Mouse (Mus musculus): ENCODE measurements around the gene Kat2a. TPM values are rescaled to one million over a fixed set of nuclear protein-coding genes. Genes with fewer than 3 reads are reported as not detected.

Kat2a gene
- polyA plus RNA-seq (2014; fragmentation: Nextera tagmentation; extraction: Ambion mirVana) = 44.4 and 57.2 TPM in 2 replicates

- Histone ChIP-seq H3K36me3 (ENCODE audit: control insufficient read depth, insufficient read depth, low read length) (peaks cover 11% of the 10 kb centered on the region), H3K9me3 (ENCODE audit: control insufficient read depth, low read length) (no peaks in the 10 kb centered on the region), H3K4me2 (peak within 1 kb of the TSS; percentile 71), H3K4me1 (ENCODE audit: control insufficient read depth, insufficient read depth, low read length) (peaks cover 17% of the 10 kb centered on the region), H3K9ac (ENCODE audit: low read length) (peak within 1 kb of the TSS; percentile 96), H3K27ac (ENCODE audit: low read depth, low read length) (peak within 1 kb of the TSS; percentile 46; the same call in 1 of the 2 replicates), H3K4me3 (ENCODE audit: low read depth, low read length) (peak within 1 kb of the TSS; percentile 91), H3K27me3 (ENCODE audit: control insufficient read depth, insufficient read depth, low read length) (no peaks in the 10 kb centered on the region)
- 3% methylated on average over 48 of the region's 48 CpGs for WGBS
- peak; percentile 90 for ATAC-seq (ENCODE audit: low FRiP score)
- DNase-seq (ENCODE audit: low spot score, missing footprints) = peak; percentile 97
These were observed at the start of gene Kat2a for GRCm38 (mm10) chr11:100711783-100712615. Kat2a (minus strand) TSS chr11:100712465.

- Histone ChIP-seq H3K4me1 (ENCODE audit: control insufficient read depth, insufficient read depth, low read length) (peaks cover 13% of the 10 kb centered on the region), H3K4me2 (peak overlapping the region; percentile 61), H3K27ac (ENCODE audit: low read depth, low read length) (no peak overlapping the region; the same call in 1 of the 2 replicates), H3K9me3 (ENCODE audit: control insufficient read depth, low read length) (no peaks in the 10 kb centered on the region), H3K4me3 (ENCODE audit: low read depth, low read length) (peak overlapping the region; percentile 31), H3K9ac (ENCODE audit: low read length) (peak overlapping the region; percentile 56), H3K36me3 (ENCODE audit: control insufficient read depth, insufficient read depth, low read length) (no peaks in the 10 kb centered on the region), H3K27me3 (ENCODE audit: control insufficient read depth, insufficient read depth, low read length) (peaks cover 11% of the 10 kb centered on the region)
- WGBS = under 1% methylated on average over 27 of the region's 27 CpGs
- ATAC-seq (ENCODE audit: low FRiP score) = peak; percentile 75
- peak; percentile 99 for DNase-seq (ENCODE audit: low spot score, missing footprints)
These were observed 49.3 kb upstream of the Kat2a start for GRCm38 (mm10) chr11:100761547-100762045.

- Histone ChIP-seq H3K27ac (ENCODE audit: low read depth, low read length) (peak within 1 kb of the TSS; percentile 20; the same call in 1 of the 2 replicates), H3K36me3 (ENCODE audit: control insufficient read depth, insufficient read depth, low read length) (no peaks in the 10 kb centered on the region), H3K4me3 (ENCODE audit: low read depth, low read length) (peak within 1 kb of the TSS; percentile 35), H3K4me1 (ENCODE audit: control insufficient read depth, insufficient read depth, low read length) (peaks cover 13% of the 10 kb centered on the region), H3K9ac (ENCODE audit: low read length) (peak within 1 kb of the TSS; percentile 65), H3K4me2 (peak within 1 kb of the TSS; percentile 53), H3K9me3 (ENCODE audit: control insufficient read depth, low read length) (no peaks in the 10 kb centered on the region), H3K27me3 (ENCODE audit: control insufficient read depth, insufficient read depth, low read length) (peaks cover 11% of the 10 kb centered on the region)
- DNase-seq (ENCODE audit: low spot score, missing footprints) = peak; percentile 87
- WGBS = under 1% methylated on average over 46 of the region's 51 CpGs
- peak; percentile 52; the same call in 1 of the 2 replicates for ATAC-seq (ENCODE audit: low FRiP score)
These were observed 47.5 kb upstream of the Kat2a start, which contains the start of gene Kcnh4 for GRCm38 (mm10) chr11:100759611-100760233. Kcnh4 (minus strand) TSS chr11:100759942.

- peak overlapping the region; percentile 20; the same call in 1 of the 2 replicates for H3K27ac ChIP-seq (ENCODE audit: low read depth, low read length)
- under 1% methylated on average over 35 of the region's 35 CpGs for WGBS
- ATAC-seq (ENCODE audit: low FRiP score) (peak; percentile 60), DNase-seq (ENCODE audit: low spot score, missing footprints) (peak; percentile 96)
- peaks cover 13% of the 10 kb centered on the region for H3K4me1 ChIP-seq (ENCODE audit: control insufficient read depth, insufficient read depth, low read length)
- peak overlapping the region; percentile 53 for H3K4me2 ChIP-seq
- H3K36me3 ChIP-seq (ENCODE audit: control insufficient read depth, insufficient read depth, low read length) = no peaks in the 10 kb centered on the region
- peaks cover 11% of the 10 kb centered on the region for H3K27me3 ChIP-seq (ENCODE audit: control insufficient read depth, insufficient read depth, low read length)
- H3K9ac ChIP-seq (ENCODE audit: low read length) = peak overlapping the region; percentile 65
- H3K4me3 ChIP-seq (ENCODE audit: low read depth, low read length) = peak overlapping the region; percentile 35
- no peaks in the 10 kb centered on the region for H3K9me3 ChIP-seq (ENCODE audit: control insufficient read depth, low read length)
These were observed 46.7 kb upstream of the Kat2a start for GRCm38 (mm10) chr11:100758707-100759610.

- Histone ChIP-seq H3K9ac (ENCODE audit: low read length) (no peak overlapping the region), H3K9me3 (ENCODE audit: control insufficient read depth, low read length) (no peaks in the 10 kb centered on the region), H3K27ac (ENCODE audit: low read depth, low read length) (no peak overlapping the region), H3K36me3 (ENCODE audit: control insufficient read depth, insufficient read depth, low read length) (no peaks in the 10 kb centered on the region), H3K4me2 (no peak overlapping the region), H3K4me1 (ENCODE audit: control insufficient read depth, insufficient read depth, low read length) (peaks cover 13% of the 10 kb centered on the region), H3K27me3 (ENCODE audit: control insufficient read depth, insufficient read depth, low read length) (peaks cover 11% of the 10 kb centered on the region), H3K4me3 (ENCODE audit: low read depth, low read length) (no peak overlapping the region)
- DNase-seq (ENCODE audit: low spot score, missing footprints) = no peak
- 89% methylated on average over 12 of the region's 12 CpGs for WGBS
- no peak for ATAC-seq (ENCODE audit: low FRiP score)
These were observed 45.3 kb upstream of the Kat2a start for GRCm38 (mm10) chr11:100757566-100757965.

GRCm38 (mm10) chr11:100756476-100756875 lies 44.2 kb upstream of the Kat2a start:
- DNase-seq (ENCODE audit: low spot score, missing footprints) (no peak), ATAC-seq (ENCODE audit: low FRiP score) (no peak)
- Histone ChIP-seq H3K4me1 (ENCODE audit: control insufficient read depth, insufficient read depth, low read length) (peaks cover 13% of the 10 kb centered on the region), H3K9ac (ENCODE audit: low read length) (no peak overlapping the region), H3K27ac (ENCODE audit: low read depth, low read length) (no peak overlapping the region), H3K27me3 (ENCODE audit: control insufficient read depth, insufficient read depth, low read length) (peaks cover 11% of the 10 kb centered on the region), H3K4me2 (no peak overlapping the region), H3K4me3 (ENCODE audit: low read depth, low read length) (no peak overlapping the region), H3K9me3 (ENCODE audit: control insufficient read depth, low read length) (no peaks in the 10 kb centered on the region), H3K36me3 (ENCODE audit: control insufficient read depth, insufficient read depth, low read length) (no peaks in the 10 kb centered on the region)
- 66% methylated on average over 6 of the region's 6 CpGs for WGBS

- peaks cover 8% of the 10 kb centered on the region for H3K27me3 ChIP-seq (ENCODE audit: control insufficient read depth, insufficient read depth, low read length)
- no peak overlapping the region for H3K9ac ChIP-seq (ENCODE audit: low read length)
- no peak overlapping the region for H3K4me2 ChIP-seq
- ATAC-seq (ENCODE audit: low FRiP score) (no peak), DNase-seq (ENCODE audit: low spot score, missing footprints) (no peak)
- H3K4me1 ChIP-seq (ENCODE audit: control insufficient read depth, insufficient read depth, low read length) = peaks cover 10% of the 10 kb centered on the region
- H3K4me3 ChIP-seq (ENCODE audit: low read depth, low read length) = no peak overlapping the region
- H3K36me3 ChIP-seq (ENCODE audit: control insufficient read depth, insufficient read depth, low read length) = no peaks in the 10 kb centered on the region
- WGBS = 90% methylated on average over 3 of the region's 3 CpGs
- H3K9me3 ChIP-seq (ENCODE audit: control insufficient read depth, low read length) = no peaks in the 10 kb centered on the region
- no peak overlapping the region for H3K27ac ChIP-seq (ENCODE audit: low read depth, low read length)
These were observed 42.4 kb upstream of the Kat2a start for GRCm38 (mm10) chr11:100754693-100755057.

GRCm38 (mm10) chr11:100754021-100754692 lies 41.9 kb upstream of the Kat2a start:
- no peak for ATAC-seq (ENCODE audit: low FRiP score)
- Histone ChIP-seq H3K9ac (ENCODE audit: low read length) (no peak overlapping the region), H3K4me3 (ENCODE audit: low read depth, low read length) (no peak overlapping the region), H3K27me3 (ENCODE audit: control insufficient read depth, insufficient read depth, low read length) (peaks cover 3% of the 10 kb centered on the region), H3K4me1 (ENCODE audit: control insufficient read depth, insufficient read depth, low read length) (peaks cover 5% of the 10 kb centered on the region; the same call in 1 of the 2 replicates), H3K9me3 (ENCODE audit: control insufficient read depth, low read length) (no peaks in the 10 kb centered on the region), H3K4me2 (no peak overlapping the region), H3K36me3 (ENCODE audit: control insufficient read depth, insufficient read depth, low read length) (no peaks in the 10 kb centered on the region), H3K27ac (ENCODE audit: low read depth, low read length) (no peak overlapping the region)
- DNase-seq (ENCODE audit: low spot score, missing footprints) = no peak
- 80% methylated on average over 12 of the region's 12 CpGs for WGBS

All from midbrain, embryonic 11.5 days (tissue).